Mouse (Mus musculus): ENCODE results near the gene Lcmt2. TPM values are rescaled to one million over a fixed set of nuclear protein-coding genes. Genes with fewer than 3 reads are reported as not detected.
"Not testable (repeated sequence)": the region's sequence is repeated elsewhere in the genome, so short reads cannot be mapped to it uniquely, and the experiment has no call there.

Lcmt2 gene
- polyA plus RNA-seq, 1 experiment from 2014 or later, result 22.9 TPM

GRCm38 (mm10) chr2:121128865-121129620 lies 11.4 kb downstream of the Lcmt2 start:
- Histone ChIP-seq H3K4me1 (ENCODE audit: control insufficient read depth, insufficient read depth, low read length) (no peaks in the 10 kb centered on the region), H3K9me3 (ENCODE audit: control insufficient read depth, low read length) (no peaks in the 10 kb centered on the region), H3K27me3 (ENCODE audit: control insufficient read depth, insufficient read depth, low read length) (no peaks in the 10 kb centered on the region), H3K9ac (ENCODE audit: low read length) (no peak overlapping the region), H3K27ac (ENCODE audit: low read depth, low read length) (no peak overlapping the region), H3K4me3 (ENCODE audit: low read depth, low read length) (no peak overlapping the region), H3K4me2 (ENCODE audit: low read depth) (no peak overlapping the region), H3K36me3 (ENCODE audit: control insufficient read depth, insufficient read depth, low read length) (no peaks in the 10 kb centered on the region)
- 78% methylated on average over 9 of the region's 9 CpGs for WGBS
- ATAC-seq (ENCODE audit: insufficient read depth, low FRiP score, low TSS enrichment) (no peak), DNase-seq (ENCODE audit: low spot score) (no peak)

DNA sequence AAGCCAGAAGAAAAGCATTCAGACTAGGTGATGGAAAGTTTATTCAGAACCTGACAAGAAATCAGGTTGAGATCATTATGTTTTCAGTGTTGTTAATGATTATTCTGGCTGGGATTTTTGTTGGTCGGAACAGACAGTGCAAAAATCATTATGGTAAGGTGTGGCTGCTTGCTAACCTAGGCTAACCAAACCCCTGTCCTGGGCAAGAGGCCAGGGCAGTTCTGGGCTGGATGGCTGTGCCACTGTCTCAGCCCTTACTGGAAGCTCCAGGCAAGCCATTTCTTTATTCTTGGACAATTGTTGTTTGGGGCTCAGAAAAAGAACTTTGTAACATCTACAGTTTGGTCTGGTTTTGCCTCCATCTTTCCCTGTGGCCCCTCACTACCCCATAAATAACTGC lies 12.9 kb downstream of the Lcmt2 start:
- no peak for ATAC-seq (ENCODE audit: insufficient read depth, low FRiP score, low TSS enrichment)
- no peaks in the 10 kb centered on the region for H3K4me1 ChIP-seq (ENCODE audit: control insufficient read depth, insufficient read depth, low read length)
- H3K9me3 ChIP-seq (ENCODE audit: control insufficient read depth, low read length), result no peaks in the 10 kb centered on the region
- H3K27ac ChIP-seq (ENCODE audit: low read depth, low read length), result no peak overlapping the region
- H3K27me3 ChIP-seq (ENCODE audit: control insufficient read depth, insufficient read depth, low read length), result no peaks in the 10 kb centered on the region
- no peak overlapping the region for H3K4me3 ChIP-seq (ENCODE audit: low read depth, low read length)
- H3K4me2 ChIP-seq (ENCODE audit: low read depth), result no peak overlapping the region
- 90% methylated on average over 1 of the region's 1 CpGs for WGBS
- no peaks in the 10 kb centered on the region for H3K36me3 ChIP-seq (ENCODE audit: control insufficient read depth, insufficient read depth, low read length)
- no peak overlapping the region for H3K9ac ChIP-seq (ENCODE audit: low read length)
- no peak for DNase-seq (ENCODE audit: low spot score)

DNA sequence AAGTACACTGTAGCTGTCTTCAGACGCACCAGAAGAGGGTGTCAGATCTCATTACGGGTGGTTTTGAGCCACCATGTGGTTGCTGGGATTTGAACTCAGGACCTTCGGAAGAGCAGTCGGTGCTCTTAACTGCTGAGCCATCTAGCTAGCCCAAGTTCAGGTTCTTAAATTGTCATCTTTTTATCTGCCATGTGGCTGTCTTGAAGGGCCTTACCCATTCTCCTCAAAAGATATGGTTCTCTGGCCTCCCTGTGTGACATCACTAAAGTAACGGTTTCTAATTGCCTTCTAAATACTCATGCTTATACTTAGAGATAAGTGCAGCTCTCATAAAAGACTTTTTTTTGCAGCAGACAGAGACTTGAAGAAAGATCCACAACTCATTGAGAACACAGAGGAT lies 14.2 kb downstream of the Lcmt2 start:
- not testable (repeated sequence) for H3K27me3 ChIP-seq (ENCODE audit: control insufficient read depth, insufficient read depth, low read length); ATAC-seq (ENCODE audit: insufficient read depth, low FRiP score, low TSS enrichment); H3K4me2 ChIP-seq (ENCODE audit: low read depth); H3K4me3 ChIP-seq (ENCODE audit: low read depth, low read length); H3K4me1 ChIP-seq (ENCODE audit: control insufficient read depth, insufficient read depth, low read length); H3K36me3 ChIP-seq (ENCODE audit: control insufficient read depth, insufficient read depth, low read length); DNase-seq (ENCODE audit: low spot score); H3K9me3 ChIP-seq (ENCODE audit: control insufficient read depth, low read length); H3K27ac ChIP-seq (ENCODE audit: low read depth, low read length); H3K9ac ChIP-seq (ENCODE audit: low read length)
- WGBS, result 95% methylated on average over 5 of the region's 5 CpGs

DNA sequence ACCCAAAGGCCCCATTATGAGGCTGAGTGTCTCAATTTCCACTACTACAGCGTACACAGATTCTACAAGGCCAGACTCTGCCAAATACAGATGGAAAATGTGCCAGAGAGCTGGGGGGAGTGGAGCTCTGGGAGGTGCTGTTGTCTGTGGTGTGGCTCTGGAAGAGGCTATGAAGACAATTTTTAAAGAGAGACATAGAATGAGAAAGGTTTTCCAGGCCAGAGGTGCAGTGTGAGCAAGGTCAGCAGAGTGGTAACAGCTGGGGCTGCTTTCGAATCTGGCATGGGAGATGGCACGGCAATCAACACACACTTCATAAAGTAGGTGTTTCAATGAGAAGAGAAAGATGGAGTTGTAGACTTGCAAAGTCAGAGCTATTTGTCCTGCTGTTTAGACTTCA lies 21.2 kb downstream of the Lcmt2 start:
- no peaks in the 10 kb centered on the region for H3K36me3 ChIP-seq (ENCODE audit: control insufficient read depth, insufficient read depth, low read length)
- ATAC-seq (ENCODE audit: insufficient read depth, low FRiP score, low TSS enrichment) (no peak), DNase-seq (ENCODE audit: low spot score) (no peak)
- no peak overlapping the region for H3K9ac ChIP-seq (ENCODE audit: low read length)
- H3K9me3 ChIP-seq (ENCODE audit: control insufficient read depth, low read length), result no peaks in the 10 kb centered on the region
- no peak overlapping the region for H3K27ac ChIP-seq (ENCODE audit: low read depth, low read length)
- no peaks in the 10 kb centered on the region for H3K27me3 ChIP-seq (ENCODE audit: control insufficient read depth, insufficient read depth, low read length)
- 89% methylated on average over 3 of the region's 3 CpGs for WGBS
- H3K4me2 ChIP-seq (ENCODE audit: low read depth), result no peak overlapping the region
- no peaks in the 10 kb centered on the region for H3K4me1 ChIP-seq (ENCODE audit: control insufficient read depth, insufficient read depth, low read length)
- no peak overlapping the region for H3K4me3 ChIP-seq (ENCODE audit: low read depth, low read length)

DNA sequence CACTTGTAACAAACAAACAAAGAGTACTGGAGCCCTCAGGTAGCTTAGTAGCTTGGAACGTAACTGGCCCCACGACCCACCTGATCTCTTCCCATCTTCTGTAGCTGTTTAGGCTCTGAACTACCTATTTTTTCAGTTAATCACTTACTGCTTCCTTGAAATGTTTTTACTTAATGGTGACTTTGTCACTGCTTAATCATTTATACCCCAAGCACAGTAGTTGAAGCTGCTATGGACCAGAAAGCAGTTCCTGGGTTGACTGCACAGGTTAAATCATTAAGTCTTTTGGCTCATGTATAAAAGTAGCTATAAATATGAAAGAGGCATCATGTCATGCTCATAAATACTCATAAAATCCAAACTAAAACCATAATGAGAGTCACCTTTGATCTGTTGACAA lies 25.0 kb downstream of the Lcmt2 start:
- no peak overlapping the region for H3K9ac ChIP-seq (ENCODE audit: low read length)
- H3K4me1 ChIP-seq (ENCODE audit: control insufficient read depth, insufficient read depth, low read length), result no peaks in the 10 kb centered on the region
- no peak overlapping the region for H3K27ac ChIP-seq (ENCODE audit: low read depth, low read length)
- no peaks in the 10 kb centered on the region for H3K36me3 ChIP-seq (ENCODE audit: control insufficient read depth, insufficient read depth, low read length)
- DNase-seq (ENCODE audit: low spot score) (no peak), ATAC-seq (ENCODE audit: insufficient read depth, low FRiP score, low TSS enrichment) (no peak)
- H3K4me3 ChIP-seq (ENCODE audit: low read depth, low read length), result no peak overlapping the region
- WGBS, result 90% methylated on average over 2 of the region's 2 CpGs
- no peaks in the 10 kb centered on the region for H3K9me3 ChIP-seq (ENCODE audit: control insufficient read depth, low read length)
- no peak overlapping the region for H3K4me2 ChIP-seq (ENCODE audit: low read depth)
- no peaks in the 10 kb centered on the region for H3K27me3 ChIP-seq (ENCODE audit: control insufficient read depth, insufficient read depth, low read length)

- no peak within 1 kb of the TSS for H3K9ac ChIP-seq (ENCODE audit: low read length)
- DNase-seq (ENCODE audit: low spot score) (no peak), ATAC-seq (ENCODE audit: insufficient read depth, low FRiP score, low TSS enrichment) (no peak)
- no peaks in the 10 kb centered on the region for H3K9me3 ChIP-seq (ENCODE audit: control insufficient read depth, low read length)
- H3K4me3 ChIP-seq (ENCODE audit: low read depth, low read length), result no peak within 1 kb of the TSS
- H3K4me2 ChIP-seq (ENCODE audit: low read depth), result no peak within 1 kb of the TSS
- no peaks in the 10 kb centered on the region for H3K27me3 ChIP-seq (ENCODE audit: control insufficient read depth, insufficient read depth, low read length)
- WGBS, result 88% methylated on average over 4 of the region's 4 CpGs
- no peaks in the 10 kb centered on the region for H3K36me3 ChIP-seq (ENCODE audit: control insufficient read depth, insufficient read depth, low read length)
- no peaks in the 10 kb centered on the region for H3K4me1 ChIP-seq (ENCODE audit: control insufficient read depth, insufficient read depth, low read length)
- no peak within 1 kb of the TSS for H3K27ac ChIP-seq (ENCODE audit: low read depth, low read length)
These were observed 30.8 kb downstream of the Lcmt2 start, which contains the start of gene Tgm7 for GRCm38 (mm10) chr2:121109695-121110094. Tgm7 (minus strand) TSS chr2:121109795.

GRCm38 (mm10) chr2:121105940-121106339 lies 34.5 kb downstream of the Lcmt2 start:
- DNase-seq (ENCODE audit: low spot score) (no peak), ATAC-seq (ENCODE audit: insufficient read depth, low FRiP score, low TSS enrichment) (no peak)
- H3K27ac ChIP-seq (ENCODE audit: low read depth, low read length), result no peak overlapping the region
- no peaks in the 10 kb centered on the region for H3K4me1 ChIP-seq (ENCODE audit: control insufficient read depth, insufficient read depth, low read length)
- no peaks in the 10 kb centered on the region for H3K27me3 ChIP-seq (ENCODE audit: control insufficient read depth, insufficient read depth, low read length)
- H3K36me3 ChIP-seq (ENCODE audit: control insufficient read depth, insufficient read depth, low read length), result no peaks in the 10 kb centered on the region
- H3K4me3 ChIP-seq (ENCODE audit: low read depth, low read length), result no peak overlapping the region
- H3K9ac ChIP-seq (ENCODE audit: low read length), result no peak overlapping the region
- H3K9me3 ChIP-seq (ENCODE audit: control insufficient read depth, low read length), result no peaks in the 10 kb centered on the region
- no peak overlapping the region for H3K4me2 ChIP-seq (ENCODE audit: low read depth)

GRCm38 (mm10) chr2:121102051-121102450 lies 38.4 kb downstream of the Lcmt2 start:
- H3K9ac ChIP-seq (ENCODE audit: low read length), result no peak overlapping the region
- no peaks in the 10 kb centered on the region for H3K27me3 ChIP-seq (ENCODE audit: control insufficient read depth, insufficient read depth, low read length)
- H3K4me3 ChIP-seq (ENCODE audit: low read depth, low read length), result no peak overlapping the region
- DNase-seq (ENCODE audit: low spot score) (peak; percentile 52), ATAC-seq (ENCODE audit: insufficient read depth, low FRiP score, low TSS enrichment) (no peak)
- no peak overlapping the region for H3K27ac ChIP-seq (ENCODE audit: low read depth, low read length)
- H3K4me2 ChIP-seq (ENCODE audit: low read depth), result no peak overlapping the region
- WGBS, result 32% methylated on average over 9 of the region's 9 CpGs
- H3K4me1 ChIP-seq (ENCODE audit: control insufficient read depth, insufficient read depth, low read length), result no peaks in the 10 kb centered on the region
- H3K36me3 ChIP-seq (ENCODE audit: control insufficient read depth, insufficient read depth, low read length), result no peaks in the 10 kb centered on the region
- H3K9me3 ChIP-seq (ENCODE audit: control insufficient read depth, low read length), result no peaks in the 10 kb centered on the region

- H3K36me3 ChIP-seq (ENCODE audit: control insufficient read depth, insufficient read depth, low read length), result no peaks in the 10 kb centered on the region
- H3K4me2 ChIP-seq (ENCODE audit: low read depth), result no peak overlapping the region
These were observed 50.7 kb downstream of the Lcmt2 start for GRCm38 (mm10) chr2:121089751-121090150.

More at GRCm38 (mm10) chr2:121089751-121090150, 50.7 kb downstream of the Lcmt2 start:
- DNase-seq (ENCODE audit: low spot score), result no peak
- WGBS, result 83% methylated on average over 4 of the region's 4 CpGs
- H3K4me1 ChIP-seq (ENCODE audit: control insufficient read depth, insufficient read depth, low read length), result no peaks in the 10 kb centered on the region
- H3K9me3 ChIP-seq (ENCODE audit: control insufficient read depth, low read length), result no peaks in the 10 kb centered on the region
- no peak for ATAC-seq (ENCODE audit: insufficient read depth, low FRiP score, low TSS enrichment)
- no peak overlapping the region for H3K9ac ChIP-seq (ENCODE audit: low read length)
- H3K27ac ChIP-seq (ENCODE audit: low read depth, low read length), result no peak overlapping the region
- H3K4me3 ChIP-seq (ENCODE audit: low read depth, low read length), result no peak overlapping the region
- no peaks in the 10 kb centered on the region for H3K27me3 ChIP-seq (ENCODE audit: control insufficient read depth, insufficient read depth, low read length)
